Mouse (Mus musculus) layer of hippocampus, postnatal 25 days (tissue): ENCODE results near the gene H2-DMa. TPM values are rescaled to one million over a fixed set of nuclear protein-coding genes. Genes with fewer than 3 reads are reported as not detected.

ENCODE experiments used
- DNase-seq, 2 experiments: peaks; one replicate each; pipeline ENCODE4 v3.0.0; 2022; ENCODE audit warnings: mixed read lengths in 2 of 2, low spot score in 1 of 2; ENCODE audit errors: extremely low spot score in 1 of 2
- total RNA-seq, 2 experiments: library from RNA; stranded (reverse); gene quantifications; 2 replicates each; pipeline ENCODE4 v1.2.3; 2021

Gene H2-DMa
- total RNA-seq, 2 experiments from 2014 or later, result 32.3 to 35.1 TPM

DNA sequence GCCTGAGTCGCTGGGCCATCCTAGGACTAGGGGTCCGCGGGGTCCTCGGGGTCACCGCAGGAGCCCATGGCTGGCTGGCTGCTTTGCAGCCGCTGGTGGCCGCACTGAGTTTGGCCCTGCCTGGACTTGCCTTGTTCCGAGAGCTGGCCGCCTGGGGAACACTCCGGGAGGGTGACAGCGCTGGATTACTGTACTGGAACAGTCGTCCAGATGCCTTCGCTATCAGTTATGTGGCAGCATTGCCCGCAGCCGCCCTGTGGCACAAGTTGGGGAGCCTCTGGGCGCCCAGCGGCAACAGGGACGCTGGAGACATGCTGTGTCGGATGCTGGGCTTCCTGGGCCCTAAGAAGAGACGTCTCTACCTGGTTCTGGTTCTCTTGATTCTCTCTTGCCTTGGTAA, 68.7 kb downstream of the H2-DMa start:
- DNase-seq, result no peak

Other genes with a start within 250 kb of the H2-DMa start
- gene Gm7029, start 245.7 kb upstream of the H2-DMa start, total RNA-seq, result not detected
- 1 to 10 TPM; 1.9 to 2.1 TPM for gene Kifc1, start 228.9 kb upstream of the H2-DMa start, total RNA-seq
- not detected for gene Platr17, start 214.4 kb upstream of the H2-DMa start, total RNA-seq
- 10 to 100 TPM; 27.4 to 27.9 TPM for gene Daxx, start 210.1 kb upstream of the H2-DMa start, total RNA-seq
- 10 to 100 TPM; 36.2 to 37.0 TPM for gene Tapbp, start 203.6 kb upstream of the H2-DMa start, total RNA-seq
- 10 to 100 TPM; 27.7 to 29.6 TPM for gene Zbtb22, start 203.6 kb upstream of the H2-DMa start, total RNA-seq
- gene Rgl2, start 190.0 kb upstream of the H2-DMa start, total RNA-seq, result 10 to 100 TPM; 53.4 to 72.7 TPM
- 10 to 100 TPM; 95.7 to 97.8 TPM for gene Pfdn6, start 179.2 kb upstream of the H2-DMa start, total RNA-seq
- 10 to 100 TPM; 13.2 to 14.2 TPM for gene Wdr46, start 178.9 kb upstream of the H2-DMa start, total RNA-seq
- gene B3galt4, start 168.1 kb upstream of the H2-DMa start, total RNA-seq, result 1 to 10 TPM; 6.0 to 6.6 TPM
- gene Vps52, start 163.7 kb upstream of the H2-DMa start, total RNA-seq, result 10 to 100 TPM; 85.0 to 95.9 TPM
- gene Rps18, start 163.5 kb upstream of the H2-DMa start, total RNA-seq, result 100 to 1,000 TPM; 311 to 351 TPM
- gene H2-K1, start 119.2 kb upstream of the H2-DMa start, total RNA-seq, result 10 to 100 TPM; 15.8 to 19.7 TPM
- gene Ring1, start 94.9 kb upstream of the H2-DMa start, total RNA-seq, result 10 to 100 TPM; 37.1 to 44.3 TPM
- gene H2-Ke6, start 91.5 kb upstream of the H2-DMa start, total RNA-seq, result 10 to 100 TPM; 54.3 to 63.9 TPM
- gene Slc39a7, start 87.9 kb upstream of the H2-DMa start, total RNA-seq, result 10 to 100 TPM; 94.3 to 95.5 TPM
- gene Rxrb, start 87.7 kb upstream of the H2-DMa start, total RNA-seq, result 10 to 100 TPM; 76.0 to 83.6 TPM
- 10 to 100 TPM; 23.5 to 25.3 TPM for gene Col11a2, start 80.1 kb upstream of the H2-DMa start, total RNA-seq
- gene H2-Oa, start 27.2 kb upstream of the H2-DMa start, total RNA-seq, result under 1 TPM; 0.42 to 0.45 TPM
- gene Brd2, start 3.1 kb downstream of the H2-DMa start, total RNA-seq, result 100 to 1,000 TPM; 196 to 216 TPM
- under 1 TPM; 0.69 to 0.94 TPM for gene H2-DMb2, start 23.8 kb downstream of the H2-DMa start, total RNA-seq
- gene H2-DMb1, start 33.5 kb downstream of the H2-DMa start, total RNA-seq, result 1 to 10 TPM; 1.8 to 3.4 TPM
- gene Tap1, start 68.0 kb downstream of the H2-DMa start, total RNA-seq, result 1 to 10 TPM; 3.0 to 3.4 TPM
- 1 to 10 TPM; 1.6 to 1.7 TPM for gene Psmb9, start 68.2 kb downstream of the H2-DMa start, total RNA-seq
- 1 to 10 TPM; 2.2 to 3.3 TPM for gene Psmb8, start 78.2 kb downstream of the H2-DMa start, total RNA-seq
- 1 to 10 TPM; 7.0 to 8.9 TPM for gene Tap2, start 84.0 kb downstream of the H2-DMa start, total RNA-seq
- under 1 TPM; 0.25 to 0.47 TPM for gene H2-Ob, start 119.4 kb downstream of the H2-DMa start, total RNA-seq
- 1 to 10 TPM; 1.0 to 1.7 TPM for gene H2-Ab1, start 138.1 kb downstream of the H2-DMa start, total RNA-seq
- gene H2-Aa, start 168.3 kb downstream of the H2-DMa start, total RNA-seq, result 1 to 10 TPM; 1.1 to 1.3 TPM
- gene H2-Eb1, start 186.3 kb downstream of the H2-DMa start, total RNA-seq, result 1 to 10 TPM; 1.0 to 1.6 TPM
- gene H2-Eb2, start 206.1 kb downstream of the H2-DMa start, total RNA-seq, result not detected
- gene Btnl2, start 235.3 kb downstream of the H2-DMa start, total RNA-seq, result 1 to 10 TPM in 1 of 2 experiments, under 1 TPM in 1; 0.86 to 1.1 TPM